Mouse (Mus musculus) neural tube, embryonic 11.5 days (tissue): Measurements from ENCODE around the gene Gm48551. TPM values are rescaled to one million over a fixed set of nuclear protein-coding genes. Genes with fewer than 3 reads are reported as not detected.

ENCODE experiments used
- ATAC-seq: fragments of 200-750 bp; cut with Nextera tagmentation; 2 replicates; pipeline ENCODE4 v1.8.0; 2017; ENCODE audit warnings: moderate number of reproducible peaks, mild to moderate bottlenecking, moderate TSS enrichment, moderate library complexity; ENCODE audit not compliant: insufficient read depth, low FRiP score, low TSS enrichment
- DNase-seq: peaks from one replicate; pipeline ENCODE4 v3.0.0-alpha.2; 2015; ENCODE audit warnings: low spot score
- H3K27ac ChIP-seq: fragments of 300-500 bp; sonication (generic); 2 replicates; pipeline ENCODE4 v1.5.1; 2014; ENCODE audit warnings: low read depth, mild to moderate bottlenecking, low read length
- H3K27me3 ChIP-seq: fragments of 300-500 bp; sonication (generic); 2 replicates; pipeline ENCODE4 v1.6.1; 2014; ENCODE audit warnings: mild to moderate bottlenecking, low read length, mixed read lengths; ENCODE audit not compliant: control insufficient read depth, insufficient read depth
- H3K36me3 ChIP-seq: fragments of 300-500 bp; sonication (generic); 2 replicates; pipeline ENCODE4 v1.6.1; 2014; ENCODE audit warnings: mild to moderate bottlenecking, low read length, moderate library complexity, mixed read lengths; ENCODE audit not compliant: control insufficient read depth, insufficient read depth
- H3K4me1 ChIP-seq: fragments of 300-500 bp; sonication (generic); 2 replicates; pipeline ENCODE4 v1.6.1; 2014; ENCODE audit warnings: low read length, mixed read lengths; ENCODE audit not compliant: control insufficient read depth, insufficient read depth
- H3K4me2 ChIP-seq: fragments of 300-500 bp; sonication (generic); 2 replicates; pipeline ENCODE4 v1.6.1; 2014; ENCODE audit warnings: low read depth, mild to moderate bottlenecking, moderate library complexity
- H3K4me3 ChIP-seq: fragments of 300-500 bp; sonication (generic); 2 replicates; pipeline ENCODE4 v1.5.1; 2014; ENCODE audit warnings: low read depth, low read length
- H3K9ac ChIP-seq: fragments of 300-500 bp; sonication (generic); 2 replicates; pipeline ENCODE4 v1.6.1; 2014; ENCODE audit warnings: mild to moderate bottlenecking, low read length
- H3K9me3 ChIP-seq: fragments of 300-500 bp; sonication (generic); 2 replicates; pipeline ENCODE4 v1.6.1; 2016; ENCODE audit warnings: low read length; ENCODE audit not compliant: control insufficient read depth
- WGBS: fragments of 180-500 bp; shearing (Covaris S2); extraction: QIAGEN DNeasy Blood & Tissue Kit; methylation state at CpG from one replicate; pipeline ENCODE4 v1.1.7; 2014; 5-methylcytosine and 5-hydroxymethylcytosine counted together
- polyA plus RNA-seq: library from polyadenylated mRNA; unstranded; fragments of >200 nt; fragmentation: Nextera tagmentation; extraction: Ambion mirVana; gene quantifications from 2 replicates; pipeline ENCODE4 v1.2.1, GENCODE M21; 2014

Gene Gm48551
- polyA plus RNA-seq, 1 experiment from 2014 or later: 1.7 TPM

GRCm38 (mm10) chr10:81410350-81410749 lies 26.1 kb downstream of the Gm48551 start:
- H3K9ac ChIP-seq: no peak overlapping the region
- H3K36me3 ChIP-seq: no peaks in the 10 kb centered on the region
- H3K27ac ChIP-seq: peak overlapping the region; percentile 56; the same call in 1 of the 2 replicates
- H3K4me2 ChIP-seq: 0 out of 2 replicates have a peak overlapping the region, but pooled peaks have one; percentile 7
- H3K4me3 ChIP-seq: no peak overlapping the region
- peaks cover 17% of the 10 kb centered on the region for H3K27me3 ChIP-seq
- 65% methylated on average over 4 of the region's 4 CpGs for WGBS
- peaks cover 53% of the 10 kb centered on the region for H3K4me1 ChIP-seq
- DNase-seq: no peak
- ATAC-seq: no peak
- no peaks in the 10 kb centered on the region for H3K9me3 ChIP-seq

GRCm38 (mm10) chr10:81410981-81411380 lies 26.7 kb downstream of the Gm48551 start:
- Histone ChIP-seq H3K27ac (no peak overlapping the region), H3K36me3 (no peaks in the 10 kb centered on the region), H3K9ac (no peak overlapping the region), H3K4me3 (no peak overlapping the region), H3K9me3 (no peaks in the 10 kb centered on the region), H3K4me1 (peaks cover 53% of the 10 kb centered on the region), H3K27me3 (peaks cover 17% of the 10 kb centered on the region), H3K4me2 (0 out of 2 replicates have a peak overlapping the region, but pooled peaks have one; percentile 4)
- no peak for DNase-seq
- no peak for ATAC-seq
- 81% methylated on average over 9 of the region's 9 CpGs for WGBS

GRCm38 (mm10) chr10:81411471-81412400 lies 27.5 kb downstream of the Gm48551 start:
- 74% methylated on average over 17 of the region's 18 CpGs for WGBS
- DNase-seq (no peak), ATAC-seq (no peak)
- H3K27ac ChIP-seq: peak overlapping the region; percentile 39; the same call in 1 of the 2 replicates
- H3K4me1 ChIP-seq: peaks cover 53% of the 10 kb centered on the region
- no peaks in the 10 kb centered on the region for H3K36me3 ChIP-seq
- peaks cover 10% of the 10 kb centered on the region for H3K27me3 ChIP-seq
- H3K4me3 ChIP-seq: no peak overlapping the region
- no peak overlapping the region for H3K4me2 ChIP-seq
- no peaks in the 10 kb centered on the region for H3K9me3 ChIP-seq
- H3K9ac ChIP-seq: no peak overlapping the region; the same call in none of the 2 replicates

- H3K36me3 ChIP-seq: no peaks in the 10 kb centered on the region
- H3K27me3 ChIP-seq: peaks cover 5% of the 10 kb centered on the region; the same call in 1 of the 2 replicates
- no peak for ATAC-seq
- no peak overlapping the region for H3K4me2 ChIP-seq
- no peaks in the 10 kb centered on the region for H3K9me3 ChIP-seq
- peaks cover 49% of the 10 kb centered on the region for H3K4me1 ChIP-seq
- DNase-seq: no peak
- H3K27ac ChIP-seq: no peak overlapping the region; the same call in 1 of the 2 replicates
- WGBS: 80% methylated on average over 16 of the region's 16 CpGs
- H3K9ac ChIP-seq: no peak overlapping the region
- no peak overlapping the region for H3K4me3 ChIP-seq
Measured at GRCm38 (mm10) chr10:81412586-81413309, 28.5 kb downstream of the Gm48551 start.

- H3K4me3 ChIP-seq: no peak overlapping the region
Measured at GRCm38 (mm10) chr10:81413310-81414261, 29.3 kb downstream of the Gm48551 start.

GRCm38 (mm10) chr10:81414682-81415081 lies 30.4 kb downstream of the Gm48551 start:
- Histone ChIP-seq H3K4me3 (no peak overlapping the region), H3K4me1 (peaks cover 42% of the 10 kb centered on the region), H3K27me3 (no peaks in the 10 kb centered on the region), H3K9me3 (no peaks in the 10 kb centered on the region), H3K4me2 (peak overlapping the region; percentile 5; the same call in 1 of the 2 replicates), H3K27ac (peak overlapping the region; percentile 23; the same call in 1 of the 2 replicates), H3K36me3 (no peaks in the 10 kb centered on the region), H3K9ac (no peak overlapping the region)
- ATAC-seq (no peak), DNase-seq (peak; percentile 72)

More at GRCm38 (mm10) chr10:81413310-81414261, 29.3 kb downstream of the Gm48551 start:
- Histone ChIP-seq H3K4me2 (peak overlapping the region; percentile 5; the same call in 1 of the 2 replicates), H3K9ac (peak overlapping the region; percentile 39), H3K9me3 (no peaks in the 10 kb centered on the region), H3K27me3 (no peaks in the 10 kb centered on the region), H3K4me1 (peaks cover 45% of the 10 kb centered on the region), H3K27ac (no peak overlapping the region), H3K36me3 (no peaks in the 10 kb centered on the region)
- whole genome bisulfite sequencing: 23% methylated on average over 26 of the region's 26 CpGs
- ATAC-seq: no peak
- peak; percentile 77 for DNase-seq

- ATAC-seq (no peak), DNase-seq (no peak)
- Histone ChIP-seq H3K4me3 (no peak overlapping the region), H3K9me3 (no peaks in the 10 kb centered on the region), H3K9ac (no peak overlapping the region), H3K27me3 (no peaks in the 10 kb centered on the region), H3K27ac (no peak overlapping the region), H3K36me3 (no peaks in the 10 kb centered on the region), H3K4me1 (peaks cover 40% of the 10 kb centered on the region), H3K4me2 (no peak overlapping the region)
- WGBS: 80% methylated on average over 5 of the region's 5 CpGs
Measured at GRCm38 (mm10) chr10:81415146-81415545, 30.9 kb downstream of the Gm48551 start.
